Mouse (Mus musculus): Measurements from ENCODE around the gene Mcm2.

DNA sequence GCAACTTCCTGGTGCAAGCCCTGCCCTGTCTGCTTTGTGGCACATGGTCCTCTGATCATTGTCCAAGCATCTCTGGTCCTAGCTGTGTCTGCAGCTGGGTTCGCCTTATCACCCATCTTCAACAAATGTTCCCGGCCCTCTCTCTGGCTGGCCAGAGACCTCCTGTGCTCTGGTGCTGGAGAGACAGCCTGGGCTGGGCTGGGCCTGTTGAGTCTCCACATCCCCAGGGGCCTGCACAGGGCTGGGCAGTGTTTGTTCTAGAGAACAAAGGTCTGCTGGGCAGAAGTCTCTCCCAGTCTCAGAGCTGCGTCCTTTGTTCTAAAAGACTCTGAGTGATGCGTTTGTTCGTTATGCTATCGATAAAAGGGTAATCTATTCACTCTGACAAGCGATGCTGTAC is 31.5 kb upstream of the Mcm2 start:
- TF ChIP-seq CTCF (IDR thresholded peaks at IDR 0.05; ENCODE audit: control insufficient read depth, insufficient read depth, insufficient replicate concordance, low read depth, low read length) (no peak), POLR2A (IDR thresholded peaks at IDR 0.05; ENCODE audit: control insufficient read depth, low read depth, low read length) (no peak)

All from testis, adult 2 months (tissue).